Mouse (Mus musculus): ENCODE measurements around the gene Rtkn. TPM values are rescaled to one million over a fixed set of nuclear protein-coding genes. Genes with fewer than 3 reads are reported as not detected.
"Not testable (repeated sequence)": the region's sequence is repeated elsewhere in the genome, so short reads cannot be mapped to it uniquely, and the experiment has no call there.

Rtkn gene
- polyA plus RNA-seq, 1 experiment from 2014 or later = 18.8 TPM

DNA sequence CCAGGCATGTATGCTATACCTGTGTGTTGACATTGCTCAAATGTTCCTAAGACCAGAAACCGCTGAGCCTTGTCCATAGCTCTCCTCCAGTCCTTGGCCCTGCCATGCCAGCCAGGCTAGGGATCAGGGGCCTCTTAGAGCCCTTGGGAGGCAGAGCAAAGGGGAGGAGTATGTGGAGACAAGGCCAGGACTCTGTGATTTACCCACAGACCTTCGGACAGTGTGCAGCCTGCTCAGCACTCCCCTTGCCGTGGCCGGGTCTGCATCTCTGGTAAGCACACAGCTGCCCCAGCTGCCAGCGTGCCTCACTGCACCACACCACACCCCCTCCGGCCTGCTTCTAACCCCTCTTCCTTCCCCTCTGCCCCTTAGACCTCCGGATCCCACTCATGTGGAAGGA, 12.0 kb downstream of the Rtkn start:
- H3K4me2 ChIP-seq (replicated peaks) = no peak overlapping the region
- no peaks in the 10 kb centered on the region for H3K9me3 ChIP-seq
- WGBS = 41% methylated on average over 7 of the region's 7 CpGs
- H3K27ac ChIP-seq = no peak overlapping the region
- H3K4me3 ChIP-seq (replicated peaks) = no peak overlapping the region
- H3K4me1 ChIP-seq (replicated peaks) = peaks cover 18% of the 10 kb centered on the region
- no peak overlapping the region for H3K9ac ChIP-seq (replicated peaks)
- no peaks in the 10 kb centered on the region for H3K27me3 ChIP-seq
- no peak for ATAC-seq
- H3K36me3 ChIP-seq = peaks cover 23% of the 10 kb centered on the region

DNA sequence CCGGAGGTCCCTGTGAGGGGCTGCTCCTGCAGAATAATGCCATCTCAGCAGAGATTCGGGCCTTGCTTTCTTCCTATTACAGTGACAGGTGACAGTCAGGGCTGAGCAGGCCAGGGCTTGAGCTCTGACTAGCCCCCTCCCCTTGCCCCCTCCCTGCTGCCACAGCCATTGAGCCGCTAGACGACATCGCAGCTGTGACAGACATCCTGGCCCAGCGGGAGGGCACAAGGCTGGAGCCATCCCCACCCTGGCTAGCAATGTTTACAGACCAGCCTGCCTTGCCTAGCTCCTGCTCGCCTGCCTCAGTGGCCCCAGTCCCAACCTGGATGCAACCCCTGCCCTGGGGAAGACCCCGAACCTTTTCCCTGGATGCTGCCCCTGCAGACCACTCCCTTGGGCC, 16.5 kb downstream of the Rtkn start:
- Histone ChIP-seq H3K9ac (replicated peaks) (peak overlapping the region; percentile 48), H3K27me3 (no peaks in the 10 kb centered on the region), H3K4me3 (replicated peaks) (no peak overlapping the region), H3K36me3 (peaks cover 35% of the 10 kb centered on the region), H3K27ac (no peak overlapping the region), H3K4me1 (replicated peaks) (peaks cover 32% of the 10 kb centered on the region), H3K9me3 (no peaks in the 10 kb centered on the region), H3K4me2 (replicated peaks) (no peak overlapping the region)
- 27% methylated on average over 8 of the region's 8 CpGs for WGBS
- no peak for ATAC-seq

DNA sequence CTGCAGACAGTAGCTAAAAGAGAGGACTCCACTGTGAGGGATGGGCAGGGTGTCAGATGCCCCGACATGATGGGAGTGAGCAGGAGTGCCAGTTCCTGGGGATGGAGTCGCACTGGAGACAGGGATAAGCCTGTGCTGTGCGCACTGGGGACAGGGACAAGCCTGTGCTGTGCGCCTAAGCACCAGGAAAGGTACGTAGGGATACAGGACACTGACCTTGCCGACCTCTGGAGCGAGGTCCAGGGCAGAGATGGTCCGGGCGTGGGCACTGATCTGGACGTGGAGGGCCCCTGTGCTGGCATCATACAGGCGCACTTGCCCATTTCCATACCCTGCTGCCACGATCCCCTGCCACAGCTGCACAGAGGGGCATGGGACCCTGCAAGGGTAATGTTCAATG, 17.8 kb downstream of the Rtkn start:
- H3K4me3 ChIP-seq (replicated peaks) = no peak overlapping the region
- no peak for ATAC-seq
- no peak overlapping the region for H3K27ac ChIP-seq
- no peaks in the 10 kb centered on the region for H3K27me3 ChIP-seq
- H3K36me3 ChIP-seq = peaks cover 26% of the 10 kb centered on the region
- no peak overlapping the region for H3K9ac ChIP-seq (replicated peaks)
- peaks cover 32% of the 10 kb centered on the region for H3K4me1 ChIP-seq (replicated peaks)
- no peaks in the 10 kb centered on the region for H3K9me3 ChIP-seq
- 90% methylated on average over 12 of the region's 12 CpGs for WGBS
- no peak overlapping the region for H3K4me2 ChIP-seq (replicated peaks)

DNA sequence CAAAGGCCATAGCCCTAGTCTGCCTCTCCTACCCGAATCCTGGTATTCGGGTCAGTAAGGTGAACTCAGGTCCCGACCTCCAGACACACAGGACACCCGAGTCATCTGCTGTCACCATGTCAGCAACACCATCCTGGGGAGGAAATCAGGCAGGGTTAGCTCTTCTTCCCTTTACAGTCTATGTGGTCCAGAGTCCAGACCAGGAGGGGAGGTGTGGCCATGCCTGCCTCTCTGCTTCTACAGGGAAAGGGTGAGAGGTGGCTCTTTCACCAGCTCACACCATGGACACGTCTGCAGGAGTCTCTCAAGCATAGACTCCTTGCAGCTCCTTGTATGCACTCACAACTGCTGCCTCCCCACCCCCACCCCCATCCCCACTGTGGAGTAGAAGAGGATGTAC, 18.2 kb downstream of the Rtkn start:
- 84% methylated on average over 5 of the region's 5 CpGs for WGBS

DNA sequence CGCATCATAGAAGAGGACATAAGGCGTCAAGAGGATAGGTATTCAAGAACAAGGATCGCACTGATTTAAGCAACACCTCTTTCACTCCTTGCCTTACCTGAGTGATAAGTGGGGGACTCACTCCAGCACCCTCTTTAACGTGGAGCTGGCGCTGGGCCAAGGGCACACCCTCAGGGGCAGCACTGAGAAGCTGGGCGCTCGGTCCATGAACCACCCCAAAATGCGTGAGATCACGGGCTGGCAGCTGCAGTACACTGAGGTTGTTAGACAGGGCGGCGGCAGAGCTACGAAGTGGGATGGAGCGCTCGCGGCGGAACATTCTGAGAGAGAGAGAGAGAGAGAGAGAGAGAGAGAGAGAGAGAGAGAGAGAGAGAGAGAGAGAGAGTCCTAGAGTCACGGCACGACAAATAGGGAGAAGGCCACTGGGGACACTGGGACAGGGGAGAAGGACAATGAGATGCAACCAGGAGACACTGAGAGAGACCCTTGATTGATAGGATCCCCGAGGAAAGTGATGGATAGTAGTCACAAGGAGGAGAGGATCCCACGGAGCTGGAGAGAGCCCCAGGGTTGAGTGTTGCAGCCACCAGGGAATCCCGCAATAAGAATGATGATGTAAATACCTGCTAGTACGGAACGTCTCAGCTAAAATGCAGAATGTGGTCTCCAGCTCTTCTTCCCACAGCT, 20.4 kb downstream of the Rtkn start:
- Histone ChIP-seq H3K4me1 (replicated peaks) (peaks cover 32% of the 10 kb centered on the region), H3K27ac (peak overlapping the region; percentile 47; the same call in 1 of the 2 replicates), H3K9me3 (no peaks in the 10 kb centered on the region), H3K9ac (replicated peaks) (peak overlapping the region; percentile 68), H3K36me3 (peaks cover 14% of the 10 kb centered on the region), H3K4me2 (replicated peaks) (peak overlapping the region; percentile 85), H3K4me3 (replicated peaks) (peak overlapping the region; percentile 62), H3K27me3 (peaks cover 9% of the 10 kb centered on the region)
- ATAC-seq = peak; percentile 59
- WGBS = 9% methylated on average over 23 of the region's 23 CpGs

More for the DNA sequence above, 18.2 kb downstream of the Rtkn start:
- H3K27me3 ChIP-seq = no peaks in the 10 kb centered on the region
- peaks cover 23% of the 10 kb centered on the region for H3K36me3 ChIP-seq
- no peak overlapping the region for H3K27ac ChIP-seq
- H3K9ac ChIP-seq (replicated peaks) = no peak overlapping the region
- H3K9me3 ChIP-seq = no peaks in the 10 kb centered on the region
- H3K4me2 ChIP-seq (replicated peaks) = no peak overlapping the region
- no peak for ATAC-seq
- peaks cover 32% of the 10 kb centered on the region for H3K4me1 ChIP-seq (replicated peaks)
- H3K4me3 ChIP-seq (replicated peaks) = no peak overlapping the region

DNA sequence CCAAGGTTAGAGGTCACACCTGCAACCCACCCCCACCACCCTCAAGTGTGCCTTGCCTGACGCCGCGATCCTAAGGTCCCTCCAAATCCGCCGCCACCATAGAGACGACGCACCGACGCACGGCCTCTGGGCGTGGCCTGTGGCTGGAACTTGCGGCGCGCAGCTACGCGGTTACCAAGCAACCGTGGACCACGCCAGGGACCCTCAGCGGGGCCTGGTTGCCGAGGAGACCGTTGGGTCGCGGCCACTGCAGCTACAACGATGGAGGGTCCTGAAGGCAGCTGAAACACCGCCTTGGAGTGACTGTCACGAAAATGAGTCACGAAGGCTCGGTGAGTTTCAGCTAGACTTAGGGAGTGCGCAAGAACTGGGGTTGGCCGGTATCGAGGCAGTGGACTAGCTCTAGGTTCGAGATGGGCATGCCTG, 21.0 kb downstream of the Rtkn start, which contains the start of the genes Wdr54 and 1700003E16Rik:
Wdr54 (minus strand) TSS at position 139 of the 426 bp plus-strand sequence.
1700003E16Rik (plus strand) TSS at position 146 of the 426 bp plus-strand sequence.
- 1% methylated on average over 32 of the region's 32 CpGs for WGBS
- Histone ChIP-seq H3K4me1 (replicated peaks) (peaks cover 30% of the 10 kb centered on the region), H3K27ac (peak within 1 kb of the TSS; percentile 47; the same call in 1 of the 2 replicates), H3K36me3 (peaks cover 14% of the 10 kb centered on the region), H3K4me3 (replicated peaks) (peak within 1 kb of the TSS; percentile 62), H3K4me2 (replicated peaks) (peak within 1 kb of the TSS; percentile 85), H3K9me3 (no peaks in the 10 kb centered on the region), H3K27me3 (peaks cover 15% of the 10 kb centered on the region), H3K9ac (replicated peaks) (peak within 1 kb of the TSS; percentile 68)
- ATAC-seq = peak; percentile 95

DNA sequence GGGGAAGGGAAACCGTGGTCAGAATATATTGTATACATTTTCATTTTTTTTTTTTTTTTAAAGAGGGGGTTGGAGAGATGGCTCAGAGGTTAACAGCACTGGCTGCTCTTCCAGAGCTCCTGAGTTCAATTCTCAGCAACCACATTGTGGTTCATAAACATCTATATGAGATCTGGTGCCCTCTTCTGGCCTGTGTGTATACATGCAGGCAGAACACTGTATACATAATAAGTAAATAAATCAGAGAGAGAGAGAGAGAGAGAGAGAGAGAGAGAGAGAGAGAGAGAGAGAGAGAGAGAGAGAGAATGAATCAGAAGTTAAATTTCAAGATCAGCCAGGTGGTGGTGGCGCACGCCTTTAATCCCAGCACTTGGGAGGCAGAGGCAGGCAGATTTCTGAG, 24.2 kb downstream of the Rtkn start:
- ATAC-seq; H3K36me3 ChIP-seq; H3K9ac ChIP-seq (replicated peaks); H3K4me2 ChIP-seq (replicated peaks); H3K27ac ChIP-seq; H3K4me3 ChIP-seq (replicated peaks); H3K9me3 ChIP-seq: not testable (repeated sequence)
- H3K27me3 ChIP-seq = peaks cover 43% of the 10 kb centered on the region
- peaks cover 34% of the 10 kb centered on the region for H3K4me1 ChIP-seq (replicated peaks)
- 11% methylated on average over 3 of the region's 3 CpGs for WGBS

DNA sequence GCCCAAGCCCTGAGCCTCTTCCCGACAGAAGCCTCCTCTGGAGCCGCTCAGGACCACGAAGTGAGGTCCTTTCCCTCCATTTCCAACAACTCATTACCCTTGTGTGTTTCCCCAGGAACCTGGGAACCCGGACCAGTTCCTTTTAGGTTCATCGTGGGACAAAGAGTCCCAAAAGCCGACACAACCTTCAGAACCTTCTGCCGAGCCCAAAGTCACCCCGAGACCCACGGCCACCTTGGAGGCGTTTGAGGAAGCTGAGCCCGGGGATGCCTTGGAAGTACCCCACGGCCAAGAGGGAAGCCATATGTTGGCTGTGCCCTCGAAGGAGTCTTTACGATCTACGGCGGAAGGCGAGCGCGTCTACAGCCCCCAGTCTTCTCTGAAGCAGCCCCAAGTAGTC, 26.2 kb downstream of the Rtkn start:
- peaks cover 43% of the 10 kb centered on the region for H3K27me3 ChIP-seq
- peaks cover 25% of the 10 kb centered on the region for H3K4me1 ChIP-seq (replicated peaks)
- peak overlapping the region; percentile 51; the same call in 1 of the 2 replicates for H3K9ac ChIP-seq (replicated peaks)
- H3K4me2 ChIP-seq (replicated peaks) = peak overlapping the region; percentile 44
- ATAC-seq = no peak
- H3K9me3 ChIP-seq = no peaks in the 10 kb centered on the region
- H3K4me3 ChIP-seq (replicated peaks) = peak overlapping the region; percentile 28
- 6% methylated on average over 19 of the region's 19 CpGs for WGBS
- H3K36me3 ChIP-seq = no peaks in the 10 kb centered on the region
- no peak overlapping the region for H3K27ac ChIP-seq

DNA sequence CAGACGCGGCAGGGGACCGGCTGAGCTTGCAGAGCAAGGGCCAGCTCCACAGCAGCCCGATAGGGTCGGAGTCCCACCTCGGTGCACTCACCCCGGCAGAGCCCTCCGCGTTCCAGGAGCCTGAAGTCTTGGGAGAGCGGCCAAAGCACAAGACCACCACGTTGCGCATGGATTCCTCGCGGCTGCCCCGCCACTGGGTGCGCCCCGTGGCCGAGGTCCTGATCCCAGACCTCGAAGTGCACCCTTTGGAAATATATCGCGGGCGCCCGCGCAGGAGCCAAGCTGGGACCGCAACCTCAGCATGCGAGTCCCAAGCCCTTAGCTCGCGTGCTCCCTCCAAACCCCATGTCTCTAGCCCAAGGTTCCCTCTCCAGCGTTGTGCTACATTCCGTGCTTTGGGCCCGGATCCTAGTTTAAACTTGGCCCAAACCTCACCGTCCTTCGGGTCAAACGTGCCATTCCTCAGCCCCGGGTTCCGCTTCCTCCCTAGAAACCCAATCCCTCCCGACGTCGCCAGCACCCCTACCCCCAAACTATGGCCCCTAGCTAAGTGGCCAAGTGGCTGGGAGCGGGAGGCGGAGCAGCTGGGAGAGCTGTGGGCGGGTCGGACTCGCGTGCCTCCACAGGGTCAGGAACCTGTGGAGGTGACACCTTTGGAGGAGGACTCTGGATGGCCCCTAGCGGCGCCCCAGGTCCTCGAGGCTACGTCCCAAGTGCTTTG, 26.8 kb downstream of the Rtkn start:
- under 1% methylated on average over 49 of the region's 49 CpGs for WGBS

DNA sequence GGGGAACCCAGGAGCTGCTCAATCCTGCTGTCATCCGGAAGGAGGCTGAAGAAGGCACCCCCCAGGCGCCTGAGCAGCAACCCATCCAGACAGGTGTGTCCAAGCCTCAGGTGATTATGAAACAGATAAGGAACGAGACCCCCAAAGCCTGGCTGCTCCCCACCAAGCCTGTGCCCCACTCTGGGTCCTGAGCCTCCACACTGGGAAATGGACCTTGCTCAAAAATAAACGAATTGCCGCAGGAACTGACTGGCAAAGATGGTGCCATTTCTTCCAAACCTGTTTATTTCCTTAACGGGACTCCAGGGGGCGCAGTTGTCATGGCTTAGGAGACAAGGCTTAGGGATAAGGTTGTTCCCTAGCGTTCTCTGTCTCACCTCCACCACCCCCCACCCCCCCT, 27.4 kb downstream of the Rtkn start:
- H3K9me3 ChIP-seq = no peaks in the 10 kb centered on the region
- H3K9ac ChIP-seq (replicated peaks) = no peak overlapping the region

More for the DNA sequence above, 26.8 kb downstream of the Rtkn start:
- Histone ChIP-seq H3K4me2 (replicated peaks) (peak overlapping the region; percentile 44), H3K4me1 (replicated peaks) (peaks cover 28% of the 10 kb centered on the region), H3K36me3 (no peaks in the 10 kb centered on the region), H3K27me3 (peaks cover 43% of the 10 kb centered on the region), H3K9me3 (no peaks in the 10 kb centered on the region), H3K4me3 (replicated peaks) (peak overlapping the region; percentile 28), H3K27ac (no peak overlapping the region), H3K9ac (replicated peaks) (peak overlapping the region; percentile 51)
- no peak for ATAC-seq

DNA sequence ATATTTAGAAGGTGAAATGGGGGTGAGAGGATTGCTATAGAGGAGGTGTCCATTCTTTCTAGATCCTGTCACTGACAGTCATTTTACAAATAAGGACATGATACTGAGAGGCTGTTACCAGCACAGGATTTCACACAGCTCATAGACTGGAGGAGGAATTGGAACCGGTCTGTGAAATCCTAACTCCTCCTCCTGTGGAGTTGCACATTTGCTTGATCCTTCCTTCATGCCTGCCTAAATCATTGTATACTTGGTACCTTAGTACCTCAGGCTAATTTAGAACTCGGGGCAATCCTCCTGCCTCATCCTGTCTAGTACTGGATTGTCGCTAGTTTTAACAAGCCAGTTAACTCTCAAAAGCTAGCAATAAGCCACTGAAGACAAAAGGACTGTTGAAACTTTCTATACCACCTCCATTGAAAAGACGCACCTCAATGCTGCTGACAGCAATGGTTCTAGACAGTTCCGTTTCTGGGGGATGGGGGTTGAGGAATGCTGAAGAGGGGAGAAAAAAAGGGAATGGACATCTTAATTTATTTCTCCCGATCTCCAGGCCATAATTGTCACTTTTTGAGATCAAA, 29.9 kb downstream of the Rtkn start:
- H3K4me2 ChIP-seq (replicated peaks) = peak overlapping the region; percentile 79
- peaks cover 57% of the 10 kb centered on the region for H3K4me1 ChIP-seq (replicated peaks)
- 0 out of 2 replicates have a peak overlapping the region, but pooled peaks have one; percentile 89 for H3K27ac ChIP-seq
- no peaks in the 10 kb centered on the region for H3K9me3 ChIP-seq
- H3K9ac ChIP-seq (replicated peaks) = peak overlapping the region; percentile 92
- ATAC-seq = peak; percentile 49
- WGBS = 1% methylated on average over 6 of the region's 6 CpGs
- peaks cover 39% of the 10 kb centered on the region for H3K27me3 ChIP-seq
- 0 out of 2 replicates have a peak, but pooled peaks cover 3% of the 10 kb centered on the region for H3K36me3 ChIP-seq
- peak overlapping the region; percentile 83 for H3K4me3 ChIP-seq (replicated peaks)

More for the DNA sequence above, 27.4 kb downstream of the Rtkn start:
- H3K27ac ChIP-seq = no peak overlapping the region
- H3K4me3 ChIP-seq (replicated peaks) = peak overlapping the region; percentile 28
- H3K36me3 ChIP-seq = no peaks in the 10 kb centered on the region
- H3K27me3 ChIP-seq = peaks cover 43% of the 10 kb centered on the region
- peak overlapping the region; percentile 44 for H3K4me2 ChIP-seq (replicated peaks)
- H3K4me1 ChIP-seq (replicated peaks) = peaks cover 34% of the 10 kb centered on the region
- no peak for ATAC-seq
- WGBS = under 1% methylated on average over 8 of the region's 8 CpGs
